In the genomic region with DNA sequence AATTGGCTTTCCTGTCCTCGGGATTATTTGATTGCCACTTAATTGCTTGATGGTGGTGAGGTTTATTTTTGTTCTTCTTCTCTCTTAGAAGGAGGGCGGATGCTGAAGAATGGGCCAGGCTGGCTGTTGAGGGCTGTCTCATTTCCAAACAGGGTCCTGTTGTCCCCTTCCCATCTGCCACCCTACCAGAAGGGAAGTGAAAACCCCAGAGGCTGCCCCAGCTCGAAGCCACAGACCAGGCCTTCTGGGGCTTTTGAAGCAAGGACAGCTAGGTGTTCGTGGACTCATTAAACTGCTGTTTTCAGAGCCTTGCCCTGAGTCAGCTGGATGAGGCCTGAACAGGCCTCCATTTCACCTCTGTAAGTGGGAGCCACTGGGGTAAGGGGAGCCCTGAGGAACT, we compare ENCODE assay signal across 15 mouse cellular contexts.
"Had no signal": no experiment of that assay in that cellular context is flagged by ENCODE, and none has a peak within 500 bp of the region (broad histone marks: within the 10 kb centered on the region; RNA-seq: fewer than 3 reads in every experiment).

No protein-coding gene starts in this region.

- H3K36me3 ChIP-seq: neural tube, embryonic 15.5 days; stomach, embryonic 15.5 days had no signal

- H3K9ac ChIP-seq: neural tube, embryonic 15.5 days; stomach, embryonic 15.5 days had no signal

- H3K4me1 ChIP-seq: stomach, embryonic 15.5 days had no signal

- H3K27me3 ChIP-seq: neural tube, embryonic 15.5 days; stomach, embryonic 15.5 days had no signal

- H3K27ac ChIP-seq: neural tube, embryonic 15.5 days; stomach, embryonic 15.5 days; stomach, postnatal 0 days had no signal

- H3K4me2 ChIP-seq: neural tube, embryonic 15.5 days; stomach, embryonic 15.5 days had no signal

- H3K9me3 ChIP-seq: neural tube, embryonic 15.5 days; stomach, embryonic 15.5 days had no signal

- H3K4me3 ChIP-seq: neural tube, embryonic 15.5 days; stomach, embryonic 15.5 days had no signal

- DNase-seq: retina, postnatal 1 day; right cerebral cortex, adult 18-20 months; right cerebral cortex, postnatal 14 days; right cerebral cortex, postnatal 25 days; right cerebral cortex, postnatal 4 days; spleen, adult 18-20 months; thymus, adult 18-20 months; thymus, adult 2 months; thymus, postnatal 14 days; thymus, postnatal 25 days; thymus, postnatal 36 days; thymus, postnatal 4 days had no signal
